Mouse (Mus musculus) intestine, postnatal 0 days (tissue): ENCODE results near the gene Gadd45b. TPM values are rescaled to one million over a fixed set of nuclear protein-coding genes. Genes with fewer than 3 reads are reported as not detected.

Source experiments
- ATAC-seq: fragments of 200-750 bp; cut with Nextera tagmentation; 2 replicates; pipeline ENCODE4 v1.8.0; 2017; ENCODE audit warnings: mild to moderate bottlenecking, moderate TSS enrichment, moderate library complexity
- H3K27ac ChIP-seq: fragments of 300-500 bp; sonication (generic); 2 replicates; pipeline ENCODE4 v1.5.1; 2014; ENCODE audit warnings: mild to moderate bottlenecking, low read depth, low read length, moderate library complexity
- H3K27me3 ChIP-seq: fragments of 300-500 bp; sonication (generic); replicated peaks from 2 replicates; pipeline ENCODE4 v1.6.1; 2014; ENCODE audit warnings: low read length, mixed read lengths; ENCODE audit not compliant: control insufficient read depth, insufficient read depth
- H3K36me3 ChIP-seq: fragments of 300-500 bp; sonication (generic); 2 replicates; pipeline ENCODE4 v1.6.1; 2014; ENCODE audit warnings: mild to moderate bottlenecking, moderate library complexity; ENCODE audit not compliant: control insufficient read depth, insufficient read depth
- H3K4me1 ChIP-seq: fragments of 300-500 bp; sonication (generic); replicated peaks from 2 replicates; pipeline ENCODE4 v1.6.1; 2014; ENCODE audit warnings: antibody characterized with exemption, low read length, mixed read lengths; ENCODE audit not compliant: control insufficient read depth, insufficient read depth
- H3K4me2 ChIP-seq: fragments of 300-500 bp; sonication (generic); replicated peaks from 2 replicates; pipeline ENCODE4 v1.6.1; 2014; ENCODE audit warnings: low read depth, mild to moderate bottlenecking, moderate library complexity
- H3K4me3 ChIP-seq: fragments of 300-500 bp; sonication (generic); 2 replicates; pipeline ENCODE4 v1.5.1; 2014; ENCODE audit warnings: low read depth, low read length
- H3K9ac ChIP-seq: fragments of 300-500 bp; sonication (generic); 2 replicates; pipeline ENCODE4 v1.6.1; 2014; ENCODE audit warnings: mild to moderate bottlenecking, low read depth, low read length
- H3K9me3 ChIP-seq: fragments of 300-500 bp; sonication (generic); 2 replicates; pipeline ENCODE4 v1.6.1; 2016; ENCODE audit warnings: mixed run types; ENCODE audit not compliant: control insufficient read depth
- CTCF ChIP-seq: sonication (generic); IDR thresholded peaks from 2 replicates; pipeline ENCODE4 v1.5.1; 2016; ENCODE audit warnings: low read depth, mild to moderate bottlenecking, control low read depth, antibody characterized with exemption, moderate library complexity
- WGBS: fragments of 180-500 bp; shearing (Covaris S2); extraction: QIAGEN DNeasy Blood & Tissue Kit; methylation state at CpG from one replicate; pipeline ENCODE4 v1.1.7; 2014; 5-methylcytosine and 5-hydroxymethylcytosine counted together
- polyA plus RNA-seq: library from polyadenylated mRNA; unstranded; fragments of >200 nt; fragmentation: Nextera tagmentation; extraction: Ambion mirVana; gene quantifications from 2 replicates; pipeline ENCODE4 v1.2.1, GENCODE M21; 2015

The Gadd45b gene
- polyA plus RNA-seq, 1 experiment from 2014 or later = 19.9 TPM

DNA sequence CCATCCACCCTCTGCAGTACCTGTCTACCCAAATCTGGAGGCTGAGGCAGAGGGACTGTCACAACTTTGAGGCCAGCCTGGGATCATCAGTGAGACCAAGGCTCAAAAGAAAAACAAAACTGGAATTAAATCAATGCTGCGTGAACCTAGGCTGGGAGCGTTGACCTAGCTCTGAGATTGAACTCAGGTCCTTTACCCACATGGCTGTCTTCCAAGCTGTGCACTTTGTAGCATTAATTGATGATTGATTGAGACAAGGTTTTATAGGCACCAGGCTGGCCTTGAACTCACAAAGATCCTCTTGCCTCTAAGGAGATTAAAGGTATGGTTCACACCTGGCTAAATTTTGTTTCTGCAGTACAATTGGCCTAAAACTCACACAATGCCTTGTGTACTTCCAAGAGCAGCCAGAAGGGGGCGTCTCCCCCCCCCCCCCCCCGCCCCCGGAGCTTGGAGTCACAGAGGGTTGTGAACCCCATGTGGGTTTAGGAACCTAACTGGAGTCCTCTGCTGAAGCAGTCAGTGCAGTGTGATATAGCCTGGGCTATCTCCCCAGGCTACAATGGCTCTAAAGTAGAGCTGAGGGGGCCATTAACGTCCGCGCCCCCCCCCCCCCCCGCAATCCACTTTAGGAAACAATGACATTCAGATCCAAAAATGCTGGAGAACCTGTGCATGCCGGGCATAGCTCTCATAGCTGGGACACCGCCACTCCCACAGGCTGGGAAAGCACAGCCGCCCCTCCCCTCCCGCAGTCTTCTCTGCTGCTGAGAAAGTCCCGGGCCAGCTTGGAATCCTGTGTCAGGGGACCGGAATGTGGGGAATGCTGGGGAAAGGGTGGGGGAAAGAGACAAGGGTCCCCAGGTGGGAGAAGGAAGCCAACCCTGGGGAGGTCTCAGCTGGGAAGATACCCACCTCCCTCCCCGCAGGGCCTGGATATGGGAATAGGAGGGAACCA lies 31.0 kb downstream of the Gadd45b start:
- TF ChIP-seq CTCF = peak; percentile 63
- peak; percentile 26; the same call in 1 of the 2 replicates for ATAC-seq
- H3K9me3 ChIP-seq = no peaks in the 10 kb centered on the region
- no peaks in the 10 kb centered on the region for H3K27me3 ChIP-seq
- WGBS = 17% methylated on average over 16 of the region's 16 CpGs
- 0 out of 2 replicates have a peak, but pooled peaks cover 3% of the 10 kb centered on the region for H3K4me1 ChIP-seq
- no peak overlapping the region for H3K9ac ChIP-seq
- peak overlapping the region; percentile 57 for H3K27ac ChIP-seq
- peak overlapping the region; percentile 35; the same call in 1 of the 2 replicates for H3K4me2 ChIP-seq
- no peak overlapping the region for H3K4me3 ChIP-seq
- no peaks in the 10 kb centered on the region for H3K36me3 ChIP-seq

DNA sequence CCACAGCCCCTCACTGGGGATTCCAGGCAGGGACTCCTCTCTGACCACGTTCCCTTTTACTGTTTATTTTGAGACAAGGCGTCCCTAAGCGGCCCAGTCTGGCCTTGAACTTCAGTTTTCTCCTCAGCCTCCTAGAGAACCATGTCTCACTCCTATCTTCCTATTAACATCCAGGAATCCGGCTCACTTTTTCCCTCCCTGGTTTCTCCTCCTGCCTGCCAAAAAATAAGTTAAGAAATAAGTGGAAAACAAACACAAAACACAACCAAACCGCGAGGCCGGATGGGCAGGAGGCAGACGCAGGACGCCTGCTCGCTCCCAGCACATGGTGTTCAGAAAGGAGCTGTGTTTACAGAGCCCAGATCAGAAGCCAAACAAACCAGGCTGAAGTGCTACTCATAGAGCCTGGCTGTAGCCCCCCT lies 32.2 kb downstream of the Gadd45b start:
- no peak for TF ChIP-seq CTCF
- no peak overlapping the region for H3K4me3 ChIP-seq

GRCm38 (mm10) chr10:80962585-80962984 lies 32.7 kb downstream of the Gadd45b start:
- Histone ChIP-seq H3K27me3 (no peaks in the 10 kb centered on the region), H3K4me2 (no peak overlapping the region), H3K9me3 (no peaks in the 10 kb centered on the region), H3K36me3 (no peaks in the 10 kb centered on the region), H3K9ac (no peak overlapping the region), H3K4me3 (no peak overlapping the region), H3K27ac (no peak overlapping the region), H3K4me1 (0 out of 2 replicates have a peak, but pooled peaks cover 3% of the 10 kb centered on the region)
- ATAC-seq = no peak
- WGBS = 48% methylated on average over 5 of the region's 5 CpGs
- no peak for TF ChIP-seq CTCF

More for the DNA sequence above, 32.2 kb downstream of the Gadd45b start:
- H3K36me3 ChIP-seq = no peaks in the 10 kb centered on the region
- no peaks in the 10 kb centered on the region for H3K27me3 ChIP-seq
- 0 out of 2 replicates have a peak, but pooled peaks cover 3% of the 10 kb centered on the region for H3K4me1 ChIP-seq
- WGBS = 45% methylated on average over 10 of the region's 10 CpGs
- no peak; the same call in 1 of the 2 replicates for ATAC-seq
- H3K9ac ChIP-seq = no peak overlapping the region
- H3K9me3 ChIP-seq = no peaks in the 10 kb centered on the region
- H3K4me2 ChIP-seq = no peak overlapping the region
- H3K27ac ChIP-seq = peak overlapping the region; percentile 57; the same call in 1 of the 2 replicates

DNA sequence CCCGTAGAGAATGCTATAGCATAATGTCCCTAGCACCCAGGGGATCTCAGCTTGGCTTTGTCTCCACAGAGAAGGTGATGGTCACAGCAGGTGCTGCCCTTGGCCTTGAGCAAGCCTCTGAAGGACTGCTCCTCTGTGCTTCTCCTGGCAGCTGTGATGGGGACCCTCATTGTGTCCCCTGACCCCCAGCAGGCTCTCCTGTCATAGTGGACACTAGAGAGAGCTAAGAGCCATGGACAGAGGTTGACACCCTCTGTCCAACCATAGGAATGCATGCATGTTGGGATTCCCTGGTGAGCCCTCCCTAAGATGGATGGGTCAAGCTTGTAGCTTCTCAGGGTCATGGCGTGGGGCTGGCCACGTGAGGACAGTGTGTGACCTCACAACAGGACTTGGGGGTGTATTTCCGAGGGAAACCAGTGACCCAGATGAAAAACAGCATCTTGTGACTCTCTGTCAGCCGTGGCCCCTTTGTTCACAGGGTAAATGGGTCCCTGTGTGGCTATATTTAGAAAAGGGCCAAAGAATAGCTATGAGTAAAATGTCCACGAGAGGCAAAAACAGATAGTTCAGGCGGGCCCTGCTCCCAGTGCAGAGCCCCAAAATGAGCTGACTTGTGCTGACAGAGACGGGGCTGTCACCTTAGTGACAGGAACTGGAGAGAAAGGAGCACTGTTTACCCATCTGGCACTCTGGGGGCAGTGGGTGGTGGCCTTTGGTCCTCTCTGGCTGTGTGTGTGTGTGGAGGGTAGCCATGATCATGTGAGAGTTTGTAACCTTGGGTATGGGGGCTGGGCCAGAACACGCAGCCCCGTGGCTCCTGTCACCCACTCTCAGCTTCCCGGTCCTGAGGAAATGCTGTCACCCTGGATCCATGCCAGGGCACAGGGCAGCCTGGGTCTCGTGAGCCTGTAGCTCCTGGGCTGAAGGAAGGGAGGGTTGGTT lies 33.4 kb downstream of the Gadd45b start:
- no peak for ATAC-seq
- Histone ChIP-seq H3K27ac (no peak overlapping the region), H3K9ac (no peak overlapping the region), H3K4me3 (no peak overlapping the region), H3K9me3 (no peaks in the 10 kb centered on the region), H3K36me3 (no peaks in the 10 kb centered on the region), H3K4me2 (no peak overlapping the region), H3K4me1 (0 out of 2 replicates have a peak, but pooled peaks cover 3% of the 10 kb centered on the region), H3K27me3 (no peaks in the 10 kb centered on the region)
- TF ChIP-seq CTCF = 0 out of 2 replicates have a peak, but pooled peaks have one; percentile 6
- 55% methylated on average over 12 of the region's 12 CpGs for WGBS

- no peak overlapping the region for H3K27ac ChIP-seq
- H3K36me3 ChIP-seq = no peaks in the 10 kb centered on the region
- H3K27me3 ChIP-seq = no peaks in the 10 kb centered on the region
- no peak overlapping the region for H3K4me2 ChIP-seq
- WGBS = 32% methylated on average over 12 of the region's 12 CpGs
- H3K4me1 ChIP-seq = 0 out of 2 replicates have a peak, but pooled peaks cover 3% of the 10 kb centered on the region
- no peak overlapping the region for H3K4me3 ChIP-seq
- H3K9me3 ChIP-seq = no peaks in the 10 kb centered on the region
- no peak for ATAC-seq
- H3K9ac ChIP-seq = no peak overlapping the region
- TF ChIP-seq CTCF = no peak
Observed at GRCm38 (mm10) chr10:80966296-80966695, 36.4 kb downstream of the Gadd45b start.
